Mouse (Mus musculus) embryonic fibroblast, embryonic 13.5 days (primary cell): ENCODE measurements around the gene Smarcb1.

Source experiments
- CTCF ChIP-seq: IDR thresholded peaks from 2 replicates; pipeline ENCODE4 v1.5.1; 2011; ENCODE audit warnings: mild to moderate bottlenecking, control low read depth, low read length, moderate library complexity, borderline replicate concordance; ENCODE audit not compliant: insufficient read depth
- POLR2A ChIP-seq: IDR thresholded peaks from 2 replicates; pipeline ENCODE4 v1.6.1; 2011; ENCODE audit warnings: low read depth, mild to moderate bottlenecking, control low read depth, low read length, moderate library complexity

DNA sequence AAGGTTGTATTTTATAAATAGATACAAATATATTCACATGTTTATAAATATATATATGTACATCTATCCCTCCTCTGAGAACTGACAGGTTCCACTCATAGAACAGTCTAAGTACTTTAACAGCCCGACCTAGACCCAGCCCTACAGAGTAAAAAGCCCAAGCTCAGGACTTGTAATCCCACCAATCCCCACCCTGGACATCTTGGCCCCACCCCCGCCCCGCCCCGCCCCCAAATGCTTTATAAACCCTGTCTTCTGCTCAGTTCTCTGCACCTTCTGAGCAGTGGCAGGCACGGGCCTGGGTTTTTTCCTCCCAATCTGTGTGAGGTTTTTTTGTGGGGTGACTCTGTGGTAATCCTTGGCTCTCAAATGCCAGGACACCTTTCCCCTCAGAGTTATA is 67.3 kb downstream of the Smarcb1 start:
- TF ChIP-seq CTCF (no peak), POLR2A (no peak)
